Mouse (Mus musculus) embryonic facial prominence, embryonic 15.5 days (tissue): ENCODE measurements at regions not wholly inside any gene's neighbourhood (a gene's known extent, or its start where the extent isn't known, plus 50 kb on each side); places are given as distances from the start of the nearest gene placed in this dataset.

Source experiments
- ATAC-seq: fragments of 200-750 bp; cut with Nextera tagmentation; 2 replicates; pipeline ENCODE4 v1.8.0; 2017; ENCODE audit warnings: low read depth, moderate TSS enrichment; ENCODE audit not compliant: insufficient number of reproducible peaks, low FRiP score, low TSS enrichment
- H3K27ac ChIP-seq: fragments of 300-500 bp; sonication (generic); replicated peaks from 2 replicates; pipeline ENCODE4 v1.5.1; 2015; ENCODE audit warnings: mild to moderate bottlenecking, inconsistent platforms
- H3K27me3 ChIP-seq: fragments of 300-500 bp; sonication (generic); 2 replicates; pipeline ENCODE4 v1.6.1; 2015; ENCODE audit warnings: inconsistent platforms
- H3K36me3 ChIP-seq: fragments of 300-500 bp; sonication (generic); 2 replicates; pipeline ENCODE4 v1.6.1; 2015; ENCODE audit warnings: mild to moderate bottlenecking, inconsistent platforms
- H3K4me1 ChIP-seq: fragments of 300-500 bp; sonication (generic); 2 replicates; pipeline ENCODE4 v1.6.1; 2015; ENCODE audit warnings: inconsistent platforms
- H3K4me2 ChIP-seq: fragments of 300-500 bp; sonication (generic); replicated peaks from 2 replicates; pipeline ENCODE4 v1.6.1; 2015; ENCODE audit warnings: mild to moderate bottlenecking, inconsistent platforms
- H3K4me3 ChIP-seq: fragments of 300-500 bp; sonication (generic); replicated peaks from 2 replicates; pipeline ENCODE4 v1.5.1; 2015; ENCODE audit warnings: mild to moderate bottlenecking, inconsistent platforms
- H3K9ac ChIP-seq: fragments of 300-500 bp; sonication (generic); 2 replicates; pipeline ENCODE4 v1.6.1; 2015; ENCODE audit warnings: inconsistent platforms
- H3K9me3 ChIP-seq: fragments of 300-500 bp; sonication (generic); replicated peaks from 2 replicates; pipeline ENCODE4 v1.6.1; 2016; ENCODE audit warnings: inconsistent platforms
- WGBS: fragments of 180-500 bp; shearing (Covaris S2); methylation state at CpG from one replicate; pipeline ENCODE4 v1.1.7; 2015; 5-methylcytosine and 5-hydroxymethylcytosine counted together

DNA sequence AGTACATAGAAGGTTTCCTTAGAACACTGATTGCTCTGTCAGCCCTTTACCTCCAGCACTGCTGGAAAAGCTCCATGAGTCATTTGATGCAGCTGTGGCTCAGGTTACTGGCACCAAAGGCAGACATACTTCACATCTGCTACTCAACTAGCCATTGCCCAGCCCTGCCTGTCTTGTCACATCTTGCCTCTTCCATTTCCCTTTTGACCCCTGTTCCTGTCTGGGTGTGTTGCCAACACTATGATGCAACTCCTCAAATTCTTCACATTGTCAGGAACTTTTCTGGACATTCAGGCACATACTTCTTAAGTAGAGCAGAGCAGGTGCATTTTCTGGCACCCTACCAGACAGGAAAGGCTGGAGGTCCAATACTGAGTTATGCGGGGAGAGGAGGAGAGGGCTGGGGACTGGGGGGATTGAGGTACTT lies 202.3 kb downstream of the 1700064H15Rik start:
- no peaks in the 10 kb centered on the region for H3K36me3 ChIP-seq
- ATAC-seq: peak; percentile 70
- peaks cover 11% of the 10 kb centered on the region; the same call in 1 of the 2 replicates for H3K4me1 ChIP-seq
- 59% methylated on average over 1 of the region's 1 CpGs for WGBS
- H3K9me3 ChIP-seq: no peaks in the 10 kb centered on the region
- H3K4me3 ChIP-seq: no peak overlapping the region
- H3K27me3 ChIP-seq: no peaks in the 10 kb centered on the region
- no peak overlapping the region for H3K9ac ChIP-seq
- no peak overlapping the region; the same call in 1 of the 2 replicates for H3K27ac ChIP-seq
- H3K4me2 ChIP-seq: no peak overlapping the region

DNA sequence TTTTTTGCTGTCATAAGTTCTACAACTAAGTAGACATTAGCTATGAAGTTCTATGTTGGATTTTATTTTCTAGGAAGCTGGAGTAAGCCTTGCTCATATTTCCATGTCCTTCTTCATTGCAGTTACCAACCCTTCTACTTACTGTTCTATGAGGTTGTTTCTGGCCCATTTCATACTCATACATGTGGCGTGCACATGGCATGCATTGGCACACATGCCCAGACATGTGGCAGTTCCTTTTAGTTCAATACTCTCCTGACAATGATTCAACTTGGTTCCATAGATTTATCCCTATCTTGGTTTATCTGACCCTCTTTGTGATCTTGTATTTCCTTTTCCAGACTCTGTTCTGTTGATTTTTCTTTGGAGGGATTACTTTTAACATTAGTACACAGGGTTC lies 203.2 kb downstream of the 1700064H15Rik start:
- Histone ChIP-seq H3K4me3 (no peak overlapping the region), H3K27me3 (no peaks in the 10 kb centered on the region), H3K9me3 (no peaks in the 10 kb centered on the region), H3K36me3 (no peaks in the 10 kb centered on the region), H3K27ac (no peak overlapping the region), H3K4me1 (peaks cover 11% of the 10 kb centered on the region; the same call in 1 of the 2 replicates), H3K4me2 (no peak overlapping the region), H3K9ac (no peak overlapping the region)
- no peak for ATAC-seq
- WGBS: 90% methylated on average over 1 of the region's 1 CpGs

DNA sequence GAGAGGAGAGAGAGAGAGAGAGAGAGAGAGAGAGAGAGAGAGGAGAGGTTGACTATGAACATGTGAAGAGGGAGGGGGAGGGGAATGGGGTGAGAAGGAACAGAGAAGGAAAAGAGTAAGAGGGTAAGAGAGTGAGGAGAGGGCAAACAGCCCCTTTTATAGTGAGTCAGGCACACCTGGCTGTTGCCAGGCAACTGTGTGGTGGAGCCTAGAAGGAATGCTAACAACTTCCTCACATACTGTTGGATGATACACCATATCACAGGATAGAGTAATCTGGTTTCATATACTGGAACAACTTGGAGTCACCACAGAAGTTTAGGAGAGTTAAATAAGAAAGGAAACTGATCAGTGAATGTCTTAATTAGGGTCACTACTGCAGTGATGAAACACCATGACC lies 204.1 kb downstream of the 1700064H15Rik start:
- peaks cover 9% of the 10 kb centered on the region; the same call in 1 of the 2 replicates for H3K4me1 ChIP-seq
- no peaks in the 10 kb centered on the region for H3K36me3 ChIP-seq
- H3K9me3 ChIP-seq: no peaks in the 10 kb centered on the region
- no peak overlapping the region for H3K4me2 ChIP-seq
- no peak for ATAC-seq
- H3K27me3 ChIP-seq: no peaks in the 10 kb centered on the region
- H3K4me3 ChIP-seq: no peak overlapping the region
- H3K27ac ChIP-seq: no peak overlapping the region
- no peak overlapping the region for H3K9ac ChIP-seq

DNA sequence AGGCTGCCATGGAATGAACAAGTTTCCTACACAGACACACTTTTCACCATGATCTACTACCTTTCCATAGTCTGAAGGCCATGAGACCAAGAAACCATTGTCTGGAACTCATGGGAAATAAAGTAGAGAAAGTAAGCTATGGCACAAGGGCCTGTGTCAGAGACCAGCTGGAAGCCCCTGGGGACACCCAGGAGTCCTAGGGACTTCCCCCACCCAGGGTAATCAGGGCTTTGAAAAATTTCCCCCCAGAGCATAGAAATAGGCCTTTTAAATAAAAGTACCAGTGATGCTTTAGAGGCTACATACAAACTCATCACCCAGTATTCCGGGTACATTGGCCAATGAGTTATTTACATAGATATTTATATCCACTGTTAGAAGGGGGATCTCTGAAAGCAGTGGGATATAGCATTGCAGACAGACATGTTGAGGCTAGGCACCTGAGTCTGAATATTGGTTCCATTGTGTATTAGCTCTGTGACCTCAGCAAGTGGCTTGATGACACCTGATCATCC lies 207.0 kb downstream of the 1700064H15Rik start:
- no peaks in the 10 kb centered on the region for H3K36me3 ChIP-seq
- no peaks in the 10 kb centered on the region for H3K9me3 ChIP-seq
- WGBS: 95% methylated on average over 1 of the region's 1 CpGs
- H3K4me1 ChIP-seq: peaks cover 6% of the 10 kb centered on the region; the same call in 1 of the 2 replicates
- H3K4me3 ChIP-seq: no peak overlapping the region
- no peaks in the 10 kb centered on the region for H3K27me3 ChIP-seq
- no peak overlapping the region for H3K9ac ChIP-seq
- no peak overlapping the region for H3K27ac ChIP-seq
- H3K4me2 ChIP-seq: no peak overlapping the region
- ATAC-seq: no peak

DNA sequence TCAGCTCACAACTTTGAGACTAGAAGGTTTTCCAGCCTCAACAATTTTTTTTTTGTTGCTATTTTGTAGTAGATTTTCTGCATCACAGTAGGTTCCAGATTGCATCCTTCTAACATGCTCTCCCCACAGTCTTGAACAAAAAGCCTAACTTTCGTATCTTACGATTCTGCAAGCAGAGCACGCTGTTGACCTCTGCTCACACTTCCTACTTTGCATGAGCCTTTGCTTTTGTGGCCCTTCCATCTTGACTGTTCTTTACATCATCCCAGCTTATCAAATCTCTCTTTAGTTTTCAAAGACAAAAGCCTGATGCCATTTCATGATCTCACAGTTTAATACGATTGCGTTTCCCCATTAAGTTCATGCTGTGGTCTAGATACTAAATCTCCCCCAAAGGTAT lies 207.6 kb downstream of the 1700064H15Rik start:
- Histone ChIP-seq H3K27me3 (no peaks in the 10 kb centered on the region), H3K27ac (no peak overlapping the region), H3K4me2 (no peak overlapping the region), H3K4me3 (no peak overlapping the region), H3K9me3 (no peaks in the 10 kb centered on the region), H3K36me3 (no peaks in the 10 kb centered on the region), H3K9ac (no peak overlapping the region), H3K4me1 (peaks cover under 1% of the 10 kb centered on the region; the same call in 1 of the 2 replicates)
- WGBS: 94% methylated on average over 5 of the region's 5 CpGs
- ATAC-seq: no peak

DNA sequence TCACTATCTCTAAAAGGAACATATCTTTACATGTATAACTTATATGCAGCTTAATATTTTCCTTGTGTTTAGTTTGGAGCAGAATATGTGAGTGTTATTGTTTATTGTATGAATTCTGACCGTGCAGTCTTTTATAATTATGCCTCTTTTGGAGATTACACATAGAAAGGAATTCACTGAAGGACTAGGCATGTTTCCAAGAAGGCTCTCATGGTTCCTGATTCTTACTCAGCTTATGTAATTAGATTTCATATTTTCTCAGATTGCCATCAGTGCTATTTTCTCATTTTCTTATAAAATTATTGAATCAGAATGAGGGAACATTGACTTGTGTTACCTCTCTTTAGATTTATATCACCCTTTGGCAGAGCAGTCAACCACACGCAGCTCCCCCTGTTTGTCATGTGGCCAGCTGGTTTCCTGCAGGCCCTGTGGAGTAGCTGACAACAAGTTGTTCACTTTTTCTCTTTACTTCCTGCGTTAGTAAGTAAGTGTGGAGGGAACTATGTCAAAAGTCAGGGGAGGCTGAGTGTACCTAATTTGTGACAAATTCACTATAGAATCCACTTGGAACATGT lies 217.4 kb downstream of the 1700064H15Rik start:
- H3K27me3 ChIP-seq: no peaks in the 10 kb centered on the region
- H3K36me3 ChIP-seq: no peaks in the 10 kb centered on the region
- H3K4me2 ChIP-seq: no peak overlapping the region
- no peak overlapping the region for H3K27ac ChIP-seq
- 23% methylated on average over 3 of the region's 3 CpGs for WGBS
- H3K9ac ChIP-seq: no peak overlapping the region
- H3K4me1 ChIP-seq: no peaks in the 10 kb centered on the region; the same call in 1 of the 2 replicates
- ATAC-seq: peak; percentile 54; the same call in 1 of the 2 replicates
- no peaks in the 10 kb centered on the region for H3K9me3 ChIP-seq
- H3K4me3 ChIP-seq: no peak overlapping the region

DNA sequence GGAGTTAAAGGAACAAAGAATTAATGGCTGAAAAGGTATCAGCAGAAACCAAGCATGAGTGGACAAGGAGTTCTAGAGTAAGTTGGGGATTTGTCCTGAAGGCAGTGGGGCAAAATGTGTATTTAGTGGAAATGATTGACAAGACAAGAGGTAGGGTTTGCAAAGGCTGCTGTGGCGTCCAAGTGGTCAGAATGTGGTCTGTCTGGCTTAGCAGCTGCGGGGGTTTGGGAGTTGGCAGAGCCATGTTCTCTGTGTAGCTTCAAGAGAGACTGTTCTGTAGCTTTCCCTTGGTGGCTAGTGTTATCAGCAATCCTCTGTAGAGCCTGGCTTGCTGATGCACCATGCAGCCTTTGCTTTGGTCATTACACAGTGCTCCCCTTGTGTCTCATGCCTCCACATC lies 220.2 kb downstream of the 1700064H15Rik start:
- no peaks in the 10 kb centered on the region for H3K36me3 ChIP-seq

DNA sequence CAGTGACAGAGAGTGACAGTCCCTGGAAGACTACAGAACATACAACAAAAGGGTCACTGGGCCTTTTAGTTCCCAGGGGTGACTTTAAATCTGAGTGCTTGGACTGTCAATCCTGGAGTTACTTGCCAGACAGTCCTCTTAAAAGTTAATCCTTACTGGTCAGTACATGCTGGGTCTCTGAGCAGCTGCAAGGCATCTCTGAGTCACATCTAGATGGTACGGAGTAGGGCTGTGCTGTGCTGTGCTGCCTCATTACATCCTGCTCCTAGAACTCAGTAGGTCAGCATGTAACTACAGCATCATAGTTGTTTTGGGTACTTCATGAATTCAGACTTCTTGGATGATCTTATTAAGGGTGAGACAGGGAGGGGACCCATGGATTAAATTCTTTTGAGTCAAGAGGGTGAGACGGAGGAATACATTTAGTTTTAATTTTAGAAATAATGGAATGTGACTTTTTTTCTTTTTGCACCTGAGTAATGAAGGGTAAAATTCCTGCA lies 220.8 kb downstream of the 1700064H15Rik start:
- no peak overlapping the region for H3K4me3 ChIP-seq
- H3K27me3 ChIP-seq: no peaks in the 10 kb centered on the region
- no peaks in the 10 kb centered on the region for H3K36me3 ChIP-seq
- no peaks in the 10 kb centered on the region; the same call in 1 of the 2 replicates for H3K4me1 ChIP-seq
- H3K9me3 ChIP-seq: no peaks in the 10 kb centered on the region
- no peak overlapping the region for H3K9ac ChIP-seq
- no peak for ATAC-seq
- no peak overlapping the region for H3K27ac ChIP-seq
- no peak overlapping the region for H3K4me2 ChIP-seq
- 71% methylated on average over 2 of the region's 2 CpGs for WGBS

More for the DNA sequence above, 220.2 kb downstream of the 1700064H15Rik start:
- Histone ChIP-seq H3K9ac (no peak overlapping the region), H3K4me1 (no peaks in the 10 kb centered on the region; the same call in 1 of the 2 replicates), H3K4me2 (no peak overlapping the region), H3K27ac (no peak overlapping the region), H3K4me3 (no peak overlapping the region), H3K27me3 (no peaks in the 10 kb centered on the region), H3K9me3 (no peaks in the 10 kb centered on the region)
- ATAC-seq: no peak
- WGBS: 50% methylated on average over 2 of the region's 2 CpGs

DNA sequence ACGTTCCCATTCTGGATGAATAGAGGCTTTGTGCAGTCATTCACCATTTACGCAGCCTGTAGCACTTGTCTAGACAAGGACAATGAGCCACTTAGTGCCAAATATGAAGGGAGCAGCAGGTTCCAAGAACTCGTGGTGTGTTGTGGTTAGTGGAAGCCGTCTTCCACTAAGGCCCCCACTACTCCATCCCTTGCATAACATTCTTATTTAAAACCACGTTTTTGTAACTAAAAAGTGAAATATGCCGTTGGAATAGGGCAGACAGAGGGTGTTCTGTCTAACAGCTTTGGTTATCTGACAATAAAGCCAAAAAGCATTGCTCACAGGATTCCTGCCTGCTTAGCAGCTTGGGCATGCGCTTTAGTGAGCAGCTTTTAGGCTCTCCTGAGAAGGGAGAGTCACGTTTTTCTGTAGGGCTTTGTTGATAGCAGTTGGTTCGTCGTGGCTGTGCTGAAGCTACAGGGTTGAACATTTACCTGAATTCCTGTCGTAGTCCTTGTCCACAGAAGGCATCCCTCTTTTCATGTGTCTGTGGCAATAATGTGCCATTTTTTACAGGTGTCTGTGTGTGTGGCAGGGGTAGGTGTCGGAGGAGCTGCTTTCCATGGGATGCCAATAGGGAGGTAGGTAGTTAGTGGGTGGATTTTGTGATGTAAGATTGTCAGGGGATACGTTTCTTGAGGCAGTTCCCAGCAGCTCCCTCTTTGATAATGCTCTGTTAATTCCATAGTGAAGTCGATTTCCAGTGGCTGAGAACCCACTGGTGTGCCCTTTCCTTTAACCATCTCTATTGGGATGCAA lies 221.9 kb downstream of the 1700064H15Rik start:
- H3K27ac ChIP-seq: no peak overlapping the region
- no peak overlapping the region for H3K4me2 ChIP-seq
- H3K4me3 ChIP-seq: no peak overlapping the region
- H3K9ac ChIP-seq: no peak overlapping the region
- no peaks in the 10 kb centered on the region for H3K27me3 ChIP-seq
- no peaks in the 10 kb centered on the region for H3K9me3 ChIP-seq
- no peaks in the 10 kb centered on the region for H3K36me3 ChIP-seq
- ATAC-seq: no peak
- H3K4me1 ChIP-seq: no peaks in the 10 kb centered on the region; the same call in 1 of the 2 replicates
- 42% methylated on average over 14 of the region's 14 CpGs for WGBS

DNA sequence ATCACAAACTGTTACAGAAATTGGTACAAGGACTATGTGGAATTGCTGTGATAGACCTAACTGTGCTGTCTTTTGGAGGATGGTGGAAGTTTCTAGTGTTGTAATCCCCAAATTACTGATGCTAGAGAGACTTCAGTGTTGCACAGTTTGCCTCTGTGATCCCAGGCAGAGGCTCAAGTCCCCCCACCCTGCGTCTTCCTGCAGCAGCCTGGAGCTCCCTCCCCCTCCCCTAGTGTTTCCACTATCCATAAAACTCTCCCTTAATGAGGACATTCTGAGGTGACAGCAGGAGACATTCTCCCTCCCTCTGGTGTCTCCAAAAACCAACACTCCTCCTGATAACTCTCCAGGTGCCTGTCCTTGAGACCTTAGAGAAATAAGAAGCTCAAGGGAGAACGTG lies 242.8 kb downstream of the 1700064H15Rik start:
- 36% methylated on average over 2 of the region's 2 CpGs for WGBS
- no peak overlapping the region for H3K27ac ChIP-seq
- no peak overlapping the region for H3K4me2 ChIP-seq
- H3K9me3 ChIP-seq: no peaks in the 10 kb centered on the region
- no peak overlapping the region for H3K9ac ChIP-seq
- H3K36me3 ChIP-seq: no peaks in the 10 kb centered on the region
- H3K4me3 ChIP-seq: no peak overlapping the region
- H3K27me3 ChIP-seq: no peaks in the 10 kb centered on the region
- no peaks in the 10 kb centered on the region for H3K4me1 ChIP-seq
- ATAC-seq: no peak

DNA sequence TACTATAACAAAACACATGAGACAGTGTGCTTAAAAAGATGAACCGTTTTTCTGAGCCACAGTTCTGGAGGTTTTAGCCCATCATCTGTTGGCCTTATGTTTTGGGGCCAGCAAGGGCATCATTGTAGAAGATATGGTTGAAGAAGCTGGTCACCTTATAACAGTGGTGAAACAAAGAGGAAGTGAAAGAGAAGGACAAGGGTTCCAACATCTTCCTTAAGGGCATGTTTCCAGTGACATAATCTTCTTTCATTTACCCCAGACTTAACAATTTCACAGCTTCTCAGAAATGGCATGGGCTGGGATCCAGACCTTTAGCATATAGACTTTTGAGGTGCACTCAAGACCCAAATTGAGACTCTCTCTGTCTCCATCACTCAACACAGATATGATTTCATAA lies 259.5 kb downstream of the 1700064H15Rik start:
- 90% methylated on average over 1 of the region's 1 CpGs for WGBS

More for the DNA sequence above, 259.5 kb downstream of the 1700064H15Rik start:
- Histone ChIP-seq H3K4me1 (no peaks in the 10 kb centered on the region), H3K4me2 (no peak overlapping the region), H3K4me3 (no peak overlapping the region), H3K36me3 (no peaks in the 10 kb centered on the region), H3K27ac (no peak overlapping the region), H3K9me3 (no peaks in the 10 kb centered on the region), H3K27me3 (no peaks in the 10 kb centered on the region), H3K9ac (no peak overlapping the region)
- no peak for ATAC-seq
